Mouse (Mus musculus) lung, embryonic 15.5 days (tissue): ENCODE results near the gene Il6st. TPM values are rescaled to one million over a fixed set of nuclear protein-coding genes. Genes with fewer than 3 reads are reported as not detected.

ENCODE experiments used
- ATAC-seq: fragments of 200-750 bp; cut with Nextera tagmentation; 2 replicates; pipeline ENCODE4 v1.8.0; 2017; ENCODE audit warnings: moderate number of reproducible peaks, borderline replicate concordance; ENCODE audit not compliant: low FRiP score, low TSS enrichment; ENCODE audit errors: extremely low read depth
- H3K27ac ChIP-seq: fragments of 300-500 bp; sonication (generic); 2 replicates; pipeline ENCODE4 v1.5.1; 2015; ENCODE audit warnings: moderate library complexity, mild to moderate bottlenecking, inconsistent platforms
- H3K27me3 ChIP-seq: fragments of 300-500 bp; sonication (generic); 2 replicates; pipeline ENCODE4 v1.6.1; 2015; ENCODE audit warnings: inconsistent platforms
- H3K36me3 ChIP-seq: fragments of 300-500 bp; sonication (generic); 2 replicates; pipeline ENCODE4 v1.6.1; 2015; ENCODE audit warnings: inconsistent platforms
- H3K4me1 ChIP-seq: fragments of 300-500 bp; sonication (generic); 2 replicates; pipeline ENCODE4 v1.6.1; 2015; ENCODE audit warnings: inconsistent platforms
- H3K4me2 ChIP-seq: fragments of 300-500 bp; sonication (generic); 2 replicates; pipeline ENCODE4 v1.6.1; 2015; ENCODE audit warnings: inconsistent platforms, mild to moderate bottlenecking, moderate library complexity
- H3K4me3 ChIP-seq: fragments of 300-500 bp; sonication (generic); 2 replicates; pipeline ENCODE4 v1.5.1; 2015; ENCODE audit warnings: mild to moderate bottlenecking, inconsistent platforms
- H3K9ac ChIP-seq: fragments of 300-500 bp; sonication (generic); 2 replicates; pipeline ENCODE4 v1.6.1; 2015; ENCODE audit warnings: inconsistent platforms
- H3K9me3 ChIP-seq: fragments of 300-500 bp; sonication (generic); 2 replicates; pipeline ENCODE4 v1.6.1; 2016; ENCODE audit warnings: inconsistent platforms
- WGBS: fragments of 180-500 bp; shearing (Covaris S2); methylation state at CpG from one replicate; pipeline ENCODE4 v1.1.7; 2015; 5-methylcytosine and 5-hydroxymethylcytosine counted together
- polyA plus RNA-seq: library from polyadenylated mRNA; unstranded; fragments of >200 nt; fragmentation: Nextera tagmentation; extraction: Ambion mirVana; gene quantifications from 2 replicates; pipeline ENCODE4 v1.2.1, GENCODE M21; 2015

The Il6st gene
- polyA plus RNA-seq, 1 experiment from 2014 or later, result 36.4 TPM

- peak; percentile 36; the same call in 1 of the 2 replicates for ATAC-seq
- WGBS, result 47% methylated on average over 11 of the region's 11 CpGs
Observed at GRCm38 (mm10) chr13:112511261-112511660, 47.4 kb downstream of the Il6st start.

DNA sequence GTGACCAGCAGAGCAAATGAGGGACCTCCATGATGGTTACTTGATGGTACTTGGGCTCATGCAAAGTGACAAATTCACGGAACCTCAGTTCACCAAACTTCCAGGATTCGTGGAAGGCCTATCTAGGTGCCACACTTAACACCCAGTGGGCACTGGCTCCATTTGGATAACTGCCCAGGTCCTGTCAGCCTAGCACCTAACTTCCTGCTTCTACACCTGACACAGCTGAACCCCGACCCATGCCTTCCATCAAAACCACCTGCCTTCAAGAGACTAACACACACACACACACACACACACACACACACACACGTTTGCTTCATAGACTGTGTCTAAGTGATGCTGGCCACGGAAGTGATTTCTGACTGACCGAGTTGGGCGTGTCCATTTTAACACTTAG is 47.9 kb downstream of the Il6st start:
- no peaks in the 10 kb centered on the region for H3K27me3 ChIP-seq
- no peaks in the 10 kb centered on the region for H3K9me3 ChIP-seq
- no peak overlapping the region for H3K9ac ChIP-seq
- H3K27ac ChIP-seq, result no peak overlapping the region
- WGBS, result 80% methylated on average over 7 of the region's 7 CpGs
- ATAC-seq, result no peak
- H3K36me3 ChIP-seq, result peaks cover 9% of the 10 kb centered on the region; the same call in 1 of the 2 replicates
- no peak overlapping the region for H3K4me3 ChIP-seq
- no peak overlapping the region for H3K4me2 ChIP-seq
- H3K4me1 ChIP-seq, result peaks cover 6% of the 10 kb centered on the region

More at GRCm38 (mm10) chr13:112511261-112511660, 47.4 kb downstream of the Il6st start:
- Histone ChIP-seq H3K9ac (no peak overlapping the region), H3K9me3 (no peaks in the 10 kb centered on the region), H3K27me3 (no peaks in the 10 kb centered on the region), H3K27ac (no peak overlapping the region), H3K4me2 (no peak overlapping the region), H3K36me3 (peaks cover 14% of the 10 kb centered on the region; the same call in 1 of the 2 replicates), H3K4me3 (no peak overlapping the region), H3K4me1 (peaks cover 6% of the 10 kb centered on the region)

- Histone ChIP-seq H3K4me2 (no peak overlapping the region), H3K27ac (no peak overlapping the region), H3K9ac (no peak overlapping the region), H3K9me3 (no peaks in the 10 kb centered on the region), H3K36me3 (peaks cover 1% of the 10 kb centered on the region; the same call in 1 of the 2 replicates), H3K27me3 (no peaks in the 10 kb centered on the region), H3K4me3 (no peak overlapping the region), H3K4me1 (peaks cover 6% of the 10 kb centered on the region)
- no peak for ATAC-seq
- 49% methylated on average over 5 of the region's 5 CpGs for WGBS
Observed at GRCm38 (mm10) chr13:112512824-112513223, 49.0 kb downstream of the Il6st start.

- Histone ChIP-seq H3K9ac (no peak overlapping the region), H3K4me3 (no peak overlapping the region), H3K4me1 (peaks cover 6% of the 10 kb centered on the region), H3K27ac (no peak overlapping the region), H3K4me2 (no peak overlapping the region), H3K9me3 (no peaks in the 10 kb centered on the region), H3K27me3 (no peaks in the 10 kb centered on the region), H3K36me3 (no peaks in the 10 kb centered on the region)
- 35% methylated on average over 1 of the region's 1 CpGs for WGBS
- no peak for ATAC-seq
Observed at GRCm38 (mm10) chr13:112514546-112514945, 50.7 kb downstream of the Il6st start.

DNA sequence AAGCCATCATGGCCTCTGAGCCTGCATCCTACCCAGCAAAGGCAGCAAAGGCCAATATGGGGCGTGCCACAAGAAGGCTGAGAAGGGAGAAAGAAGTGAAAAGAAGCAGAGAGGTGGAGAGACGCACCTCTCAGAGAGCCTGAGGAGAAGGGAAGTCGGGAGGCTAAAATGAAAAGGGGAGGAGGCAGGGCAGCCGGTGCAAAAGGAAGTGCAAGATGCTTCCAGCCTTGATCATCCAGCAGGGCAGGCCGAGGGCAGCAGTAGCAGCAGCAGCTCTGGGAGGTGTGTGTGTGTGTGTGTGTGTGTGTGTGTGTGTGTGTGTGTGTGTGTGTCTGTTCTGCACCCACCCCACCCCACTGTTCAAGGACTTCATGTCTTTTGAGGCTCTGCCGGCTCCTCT is 58.4 kb downstream of the Il6st start:
- no peaks in the 10 kb centered on the region for H3K9me3 ChIP-seq
- no peak overlapping the region for H3K4me2 ChIP-seq
- H3K27me3 ChIP-seq, result no peaks in the 10 kb centered on the region
- no peak overlapping the region for H3K4me3 ChIP-seq
- no peak overlapping the region for H3K27ac ChIP-seq
- no peaks in the 10 kb centered on the region for H3K4me1 ChIP-seq
- H3K9ac ChIP-seq, result no peak overlapping the region
- no peaks in the 10 kb centered on the region for H3K36me3 ChIP-seq
- ATAC-seq, result no peak
- 45% methylated on average over 6 of the region's 6 CpGs for WGBS

DNA sequence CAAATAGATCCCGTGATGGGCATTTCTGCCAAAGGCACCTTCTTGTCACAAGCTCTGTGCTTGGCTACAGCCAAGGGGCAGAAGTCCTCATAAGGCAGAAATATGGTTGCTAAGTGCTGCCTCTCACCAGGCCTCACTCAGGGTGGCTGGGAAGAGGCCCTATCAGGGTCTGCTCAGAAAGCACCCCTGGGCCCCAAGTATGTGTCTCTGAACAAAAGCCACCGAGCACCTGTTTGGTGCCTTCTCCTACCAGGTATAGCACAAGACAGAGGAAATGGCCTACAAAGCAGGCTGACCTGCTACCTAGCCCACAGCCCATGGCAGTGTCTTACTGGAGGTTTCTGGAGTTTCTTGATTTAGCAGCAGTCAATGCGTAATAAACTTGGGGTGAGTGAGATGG is 59.0 kb downstream of the Il6st start:
- H3K27ac ChIP-seq, result no peak overlapping the region
- H3K36me3 ChIP-seq, result no peaks in the 10 kb centered on the region
- ATAC-seq, result no peak
- no peak overlapping the region for H3K9ac ChIP-seq
- no peak overlapping the region for H3K4me3 ChIP-seq
- H3K4me1 ChIP-seq, result no peaks in the 10 kb centered on the region
- no peak overlapping the region for H3K4me2 ChIP-seq
- 83% methylated on average over 3 of the region's 3 CpGs for WGBS
- no peaks in the 10 kb centered on the region for H3K9me3 ChIP-seq
- no peaks in the 10 kb centered on the region for H3K27me3 ChIP-seq

GRCm38 (mm10) chr13:112523346-112523970 is 59.6 kb downstream of the Il6st start:
- Histone ChIP-seq H3K9me3 (no peaks in the 10 kb centered on the region), H3K4me2 (no peak overlapping the region), H3K4me3 (no peak overlapping the region), H3K27ac (no peak overlapping the region), H3K9ac (no peak overlapping the region), H3K4me1 (no peaks in the 10 kb centered on the region), H3K27me3 (no peaks in the 10 kb centered on the region), H3K36me3 (no peaks in the 10 kb centered on the region)
- 76% methylated on average over 10 of the region's 10 CpGs for WGBS
- no peak for ATAC-seq

DNA sequence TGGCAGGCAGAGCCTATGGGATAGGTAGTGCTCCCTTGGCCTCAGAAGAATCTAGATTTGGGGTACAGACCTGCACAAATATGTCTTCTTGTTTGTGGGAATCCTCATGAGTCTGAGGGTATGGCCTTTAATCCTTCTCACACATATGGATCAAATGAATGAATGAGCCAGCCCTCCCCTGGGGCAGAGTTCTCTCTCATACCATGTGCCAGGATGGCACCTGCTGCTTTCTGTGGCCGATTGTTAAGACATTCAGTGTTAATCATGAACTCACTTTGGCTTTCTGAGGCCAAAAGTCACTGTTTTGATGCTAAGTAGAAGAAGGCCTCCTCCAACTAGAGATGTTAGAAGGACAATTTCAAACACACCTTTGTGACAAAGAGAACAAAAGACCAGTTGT is 63.3 kb downstream of the Il6st start:
- no peaks in the 10 kb centered on the region for H3K9me3 ChIP-seq
- no peak overlapping the region for H3K4me3 ChIP-seq
- H3K36me3 ChIP-seq, result no peaks in the 10 kb centered on the region
- H3K4me1 ChIP-seq, result no peaks in the 10 kb centered on the region
- H3K27ac ChIP-seq, result no peak overlapping the region
- 59% methylated on average over 1 of the region's 1 CpGs for WGBS
- no peak overlapping the region for H3K9ac ChIP-seq
- H3K27me3 ChIP-seq, result no peaks in the 10 kb centered on the region
- ATAC-seq, result no peak
- H3K4me2 ChIP-seq, result no peak overlapping the region

DNA sequence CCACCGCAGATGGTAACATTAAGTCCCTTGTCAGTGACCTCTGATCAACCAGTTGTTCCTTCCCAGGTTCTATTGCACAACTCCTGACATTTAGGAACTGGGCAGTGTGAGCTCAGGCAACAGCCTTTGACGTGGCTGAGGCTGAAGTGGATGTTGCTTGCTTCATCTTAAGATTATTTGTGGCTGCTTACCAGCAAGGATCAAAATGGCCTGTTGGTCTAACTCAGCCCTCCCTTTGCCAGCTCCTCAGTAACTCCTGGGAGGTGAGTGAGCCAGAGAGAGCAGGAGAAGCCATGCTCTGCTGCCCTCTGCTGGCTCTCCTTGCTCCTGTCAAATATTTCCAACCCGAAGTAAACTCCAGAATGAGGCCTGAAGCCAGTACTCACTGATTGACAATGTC is 66.0 kb downstream of the Il6st start:
- Histone ChIP-seq H3K9me3 (no peaks in the 10 kb centered on the region), H3K4me1 (no peaks in the 10 kb centered on the region), H3K4me2 (no peak overlapping the region), H3K27ac (no peak overlapping the region), H3K9ac (no peak overlapping the region), H3K27me3 (no peaks in the 10 kb centered on the region), H3K36me3 (no peaks in the 10 kb centered on the region), H3K4me3 (no peak overlapping the region)
- WGBS, result 31% methylated on average over 3 of the region's 3 CpGs
- peak; percentile 35; the same call in 1 of the 2 replicates for ATAC-seq

GRCm38 (mm10) chr13:112532235-112532634 is 68.4 kb downstream of the Il6st start:
- no peak for ATAC-seq
- no peak overlapping the region for H3K4me3 ChIP-seq
- 77% methylated on average over 6 of the region's 6 CpGs for WGBS
- H3K27ac ChIP-seq, result no peak overlapping the region
- no peaks in the 10 kb centered on the region for H3K27me3 ChIP-seq
- H3K36me3 ChIP-seq, result no peaks in the 10 kb centered on the region
- no peaks in the 10 kb centered on the region for H3K9me3 ChIP-seq
- no peaks in the 10 kb centered on the region for H3K4me1 ChIP-seq
- no peak overlapping the region for H3K4me2 ChIP-seq
- no peak overlapping the region for H3K9ac ChIP-seq

GRCm38 (mm10) chr13:112533556-112533955 is 69.7 kb downstream of the Il6st start:
- no peaks in the 10 kb centered on the region for H3K27me3 ChIP-seq
- no peak overlapping the region for H3K9ac ChIP-seq
- H3K4me1 ChIP-seq, result no peaks in the 10 kb centered on the region
- H3K9me3 ChIP-seq, result no peaks in the 10 kb centered on the region
- no peak for ATAC-seq
- no peaks in the 10 kb centered on the region for H3K36me3 ChIP-seq
- H3K4me2 ChIP-seq, result no peak overlapping the region
- WGBS, result 66% methylated on average over 9 of the region's 9 CpGs
- H3K4me3 ChIP-seq, result no peak overlapping the region
- H3K27ac ChIP-seq, result no peak overlapping the region

DNA sequence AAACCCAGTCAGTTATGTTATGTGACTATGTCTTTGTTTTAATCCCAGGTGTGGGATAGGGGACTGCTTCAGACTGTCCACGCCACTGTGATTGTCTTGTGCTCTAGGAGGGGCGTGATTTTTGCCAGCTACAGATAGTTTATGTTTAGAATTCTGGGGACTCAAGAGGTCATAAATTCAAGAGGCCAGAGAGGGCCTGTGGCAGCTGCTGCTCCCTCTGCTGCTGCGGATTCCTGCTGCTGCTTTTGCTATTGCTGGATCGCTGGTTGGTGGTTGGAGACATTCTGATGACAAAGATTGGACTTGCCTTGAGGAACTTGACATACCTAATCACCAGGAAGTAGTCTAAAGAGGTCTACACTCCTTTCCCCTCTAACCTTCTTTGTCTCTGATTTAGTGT is 72.7 kb downstream of the Il6st start:
- Histone ChIP-seq H3K27me3 (no peaks in the 10 kb centered on the region), H3K4me1 (peaks cover 10% of the 10 kb centered on the region; the same call in 1 of the 2 replicates), H3K4me3 (no peak overlapping the region), H3K27ac (no peak overlapping the region), H3K9me3 (no peaks in the 10 kb centered on the region), H3K36me3 (no peaks in the 10 kb centered on the region), H3K4me2 (no peak overlapping the region), H3K9ac (no peak overlapping the region)
- 39% methylated on average over 4 of the region's 4 CpGs for whole genome bisulfite sequencing
- ATAC-seq, result no peak

GRCm38 (mm10) chr13:112537065-112537464 is 73.2 kb downstream of the Il6st start:
- Histone ChIP-seq H3K9me3 (no peaks in the 10 kb centered on the region), H3K4me1 (peaks cover 10% of the 10 kb centered on the region; the same call in 1 of the 2 replicates), H3K27ac (no peak overlapping the region), H3K27me3 (no peaks in the 10 kb centered on the region), H3K9ac (no peak overlapping the region), H3K36me3 (no peaks in the 10 kb centered on the region), H3K4me3 (no peak overlapping the region), H3K4me2 (no peak overlapping the region)
- ATAC-seq, result no peak
- WGBS, result 92% methylated on average over 7 of the region's 7 CpGs
